8 mouse cellular contexts compared by ENCODE assay signal in the genomic region with DNA sequence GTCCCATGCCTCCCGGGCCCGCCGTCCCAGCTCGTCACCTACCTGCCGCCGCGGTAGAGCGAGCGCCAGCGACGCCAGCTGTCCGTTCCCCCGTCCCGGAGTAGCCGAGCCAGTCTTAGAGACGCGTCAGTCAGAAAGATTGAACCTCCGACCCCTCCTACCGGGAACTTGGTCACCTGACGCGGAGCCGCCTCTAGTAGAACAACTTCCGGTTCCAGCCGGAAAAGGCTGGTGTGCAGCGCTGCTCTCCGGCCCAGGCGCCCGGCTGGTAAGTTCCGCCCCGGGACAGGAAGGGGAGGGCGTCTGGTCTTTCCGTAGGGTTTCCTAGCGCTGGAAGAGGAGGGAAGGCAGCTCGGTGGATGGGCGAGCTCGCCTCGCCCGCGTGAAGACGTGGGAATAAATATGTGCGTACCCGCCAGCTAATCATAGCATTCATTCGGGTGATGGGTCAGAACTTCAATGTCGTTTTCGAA. TPM values are rescaled to one million over a fixed set of nuclear protein-coding genes. Genes with fewer than 3 reads are reported as not detected.
A peak's percentile ranks its signal among the peaks of the same experiment; 100 is the strongest.
DNase-seq lines count a peak whose midpoint lies in the region; ATAC-seq lines count a peak whose summit lies in the region.

Gene Rnf185 (minus strand): TSS at position 197 of the 473 bp plus-strand sequence.

- DNase-seq in adrenal gland, adult (ENCODE audit: inconsistent age in 2 of 2, low spot score in 1 of 2), result peak; percentile 97 to 98
- DNase-seq in embryo, embryonic 10.5 days (ENCODE audit: low spot score), result peak; percentile 98
- peak; percentile 93 for DNase-seq in gastrocnemius, postnatal 14 days
- peak; percentile 94 to 96 for DNase-seq in left cerebral cortex, postnatal 10 days (ENCODE audit: extremely low spot score in 1 of 2, low spot score in 2 of 2)
- DNase-seq in right cerebral cortex, postnatal 25 days, result peak; percentile 94
- peak; percentile 91 to 92 for DNase-seq in urinary bladder, postnatal 4 days (ENCODE audit: low spot score in 2 of 2)

- peak; percentile 98 for ATAC-seq in inflammation-experienced regulatory T-cells, adult 6 months
- peak; percentile 97 for ATAC-seq in megakaryocyte-erythroid progenitor cell, adult 5-6 weeks (replicated peaks; ENCODE audit: low FRiP score, low TSS enrichment, poor library complexity, severe bottlenecking)

- intact Hi-C loops in gastrocnemius, postnatal 14 days (cut with DNase I; ENCODE audit: low total_unique reads), result no loop called here
- intact Hi-C loops in left cerebral cortex, postnatal 10 days (cut with DNase I), result no loop called here

RNA-seq across cellular contexts. Expression of gene Rnf185, which starts in this region (rescaled TPM):
- 10 to 100 TPM; 16.5 to 17.2 TPM for total RNA-seq in gastrocnemius, postnatal 14 days (2021)
- 10 to 100 TPM; 16.8 to 28.4 (median 21.9) TPM for polyA plus RNA-seq in inflammation-experienced regulatory T-cells, adult 6 months (2017; shearing (Covaris generic))
- 10 to 100 TPM; 22.2 TPM for total RNA-seq in left cerebral cortex, postnatal 10 days (2021)
- total RNA-seq in megakaryocyte-erythroid progenitor cell, adult 5-6 weeks (2014; fragmentation: Nextera tagmentation), result 7.1 and 8.4 TPM in 2 replicates
- 3.0 and 4.6 TPM in 2 replicates for total RNA-seq in megakaryocyte-erythroid progenitor cell, adult 5-6 weeks (2017)

Comparison
In these comparisons a context has a peak if more than half of its experiments do, and no peak if none do; other contexts are left out.
1. Peak in every context shown above with its lines: DNase-seq and ATAC-seq.